Mouse (Mus musculus): ENCODE measurements around the gene Ccser1. TPM values are rescaled to one million over a fixed set of nuclear protein-coding genes. Genes with fewer than 3 reads are reported as not detected.
A peak's percentile ranks its signal among the peaks of the same experiment; 100 is the strongest.

Ccser1 gene
- total RNA-seq, 4 experiments from 2014 or later: 1.8 to 2.7 (median 2.1) TPM

- no peak for DNase-seq (ENCODE audit: low spot score)
Measured at GRCm38 (mm10) chr6:61296188-61297037, 116.3 kb downstream of the Ccser1 start.

- no peak for DNase-seq (ENCODE audit: low spot score)
Measured at GRCm38 (mm10) chr6:61300441-61300840, 120.3 kb downstream of the Ccser1 start.

DNA sequence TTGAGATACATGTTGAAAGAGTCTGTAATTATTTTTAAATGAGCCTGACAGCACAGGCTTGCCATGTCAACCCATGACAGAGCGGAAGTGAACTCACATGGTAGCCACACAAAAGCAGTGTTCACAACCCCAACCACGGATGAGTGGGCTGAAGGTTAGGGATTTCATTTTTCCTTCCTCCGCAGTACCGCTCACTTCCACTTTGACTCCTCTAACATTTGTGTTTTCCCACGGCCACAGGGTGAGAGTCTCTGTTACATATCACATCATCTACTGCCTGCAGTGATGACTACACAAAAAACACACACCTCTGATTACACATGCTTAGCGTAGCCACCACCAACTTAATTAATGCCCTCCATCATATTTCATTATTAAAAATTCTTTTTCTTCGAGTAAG lies 120.9 kb downstream of the Ccser1 start:
- no peak for DNase-seq (ENCODE audit: low spot score)

- no peak for DNase-seq (ENCODE audit: low spot score)
Measured at GRCm38 (mm10) chr6:61301631-61302030, 121.5 kb downstream of the Ccser1 start.

DNA sequence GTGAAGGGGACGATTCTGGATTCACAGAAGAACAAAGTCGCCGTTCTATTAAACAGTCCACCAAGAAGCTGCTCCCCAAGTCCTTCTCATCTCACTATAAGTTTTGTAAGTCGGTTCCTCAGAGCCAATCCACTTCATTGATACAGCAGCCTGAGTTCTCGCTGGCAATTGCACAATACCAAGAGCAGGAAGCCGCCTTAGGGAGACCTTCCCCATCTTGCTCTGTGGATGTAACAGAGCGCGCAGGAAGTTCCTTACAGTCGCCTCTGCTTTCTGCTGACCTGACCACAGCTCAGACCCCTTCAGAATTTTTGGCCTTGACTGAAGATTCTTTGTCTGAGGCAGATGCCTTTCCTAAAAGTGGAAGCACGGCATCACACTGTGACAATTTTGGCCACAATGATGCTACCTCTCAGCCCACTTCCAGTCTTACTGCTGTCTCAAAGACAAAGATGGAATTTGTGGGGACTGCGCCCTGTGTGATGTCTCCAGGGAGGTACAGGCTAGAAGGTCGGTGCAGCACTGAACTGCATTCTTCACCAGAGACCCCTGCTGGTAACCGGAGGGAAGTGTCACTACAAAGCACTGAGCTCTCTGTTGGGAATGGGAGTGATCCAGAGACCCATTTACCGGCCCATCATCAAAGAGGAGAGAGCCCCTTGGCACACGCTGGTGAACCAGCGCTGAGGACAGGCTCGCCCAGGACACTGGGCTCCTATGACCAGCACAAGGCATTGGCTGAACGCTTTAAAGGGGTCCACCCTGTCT lies 131.4 kb downstream of the Ccser1 start:
- no peak for DNase-seq (ENCODE audit: low spot score)

DNA sequence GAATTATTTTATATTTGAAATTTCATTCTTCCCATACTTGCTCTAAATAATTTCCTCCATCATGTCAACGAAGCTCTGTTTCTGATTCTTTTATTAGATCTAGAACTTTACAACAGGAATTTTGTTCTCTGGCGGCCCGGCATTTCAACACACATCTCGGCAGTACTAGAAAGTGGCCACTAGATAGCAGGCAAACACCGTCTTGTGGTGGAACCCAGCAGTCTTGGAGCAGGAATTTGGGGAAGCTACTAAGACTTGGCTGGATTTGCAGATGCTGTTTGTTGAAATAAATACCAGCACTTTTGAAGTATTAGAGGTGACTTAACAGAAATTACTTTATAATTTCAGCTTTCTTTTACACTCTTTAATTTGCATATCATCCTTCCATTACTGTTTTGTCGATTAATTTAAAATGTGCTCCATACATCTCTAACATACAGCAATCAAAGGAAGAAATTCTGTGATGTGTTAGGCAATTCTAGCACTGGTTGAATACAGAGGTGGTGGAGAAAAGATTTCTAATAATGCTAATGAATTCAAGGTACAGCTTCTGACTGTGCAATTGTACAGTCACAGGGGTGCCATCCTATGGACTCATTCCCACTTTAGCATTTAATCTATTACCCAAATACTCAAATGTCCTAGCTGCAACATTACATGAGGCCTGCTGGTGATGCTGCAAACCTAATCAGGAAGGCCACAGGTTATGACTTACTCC lies 135.9 kb downstream of the Ccser1 start:
- no peak for DNase-seq (ENCODE audit: low spot score)

DNA sequence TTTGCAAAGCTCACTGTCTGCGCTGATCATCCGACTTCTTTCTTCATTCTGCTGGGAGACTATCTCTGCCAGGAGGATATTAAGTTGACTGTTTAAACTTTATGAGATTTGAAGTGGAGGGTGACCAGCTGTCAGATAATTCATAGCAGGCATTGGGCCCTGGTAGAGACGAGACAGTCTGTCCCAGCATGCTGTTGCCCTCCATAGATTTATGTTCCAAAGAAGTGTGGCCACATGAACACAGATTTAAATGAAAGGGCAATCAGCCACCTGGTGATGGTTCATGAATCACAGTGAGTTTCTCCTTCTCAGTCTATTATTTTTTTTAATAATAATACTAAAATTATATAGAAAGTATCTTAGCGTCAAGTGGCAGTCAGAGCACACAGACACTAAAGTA lies 140.7 kb downstream of the Ccser1 start:
- no peak for DNase-seq (ENCODE audit: low spot score)

DNA sequence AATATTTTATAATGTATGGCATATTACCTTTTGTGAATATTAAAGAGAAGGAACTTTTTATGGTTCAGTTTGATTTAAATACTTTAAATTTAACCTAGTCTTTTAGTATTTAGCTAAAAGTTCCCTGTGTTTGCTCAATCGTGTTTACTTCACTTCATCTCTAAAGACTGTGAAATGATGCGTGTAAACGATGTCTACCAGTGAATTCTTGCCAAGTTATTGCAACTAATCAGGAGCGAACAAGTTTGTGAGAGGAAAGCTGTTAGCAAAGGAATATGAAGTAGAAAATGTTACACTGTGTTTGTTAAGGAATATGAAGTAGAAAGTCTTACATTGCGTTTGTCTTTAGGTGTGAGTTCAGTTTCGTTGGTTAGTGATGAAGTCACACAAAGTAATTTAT lies 142.2 kb downstream of the Ccser1 start:
- no peak for DNase-seq (ENCODE audit: low spot score)

GRCm38 (mm10) chr6:61326131-61326530 lies 146.0 kb downstream of the Ccser1 start:
- DNase-seq (ENCODE audit: low spot score): no peak

GRCm38 (mm10) chr6:61328981-61329380 lies 148.9 kb downstream of the Ccser1 start:
- no peak for DNase-seq (ENCODE audit: low spot score)

- DNase-seq (ENCODE audit: low spot score): no peak
Measured at GRCm38 (mm10) chr6:61329593-61330540, 149.7 kb downstream of the Ccser1 start.

- DNase-seq (ENCODE audit: low spot score): no peak
Measured at GRCm38 (mm10) chr6:61334466-61334865, 154.3 kb downstream of the Ccser1 start.

GRCm38 (mm10) chr6:61347045-61347838 lies 167.1 kb downstream of the Ccser1 start:
- DNase-seq (ENCODE audit: low spot score): no peak

DNA sequence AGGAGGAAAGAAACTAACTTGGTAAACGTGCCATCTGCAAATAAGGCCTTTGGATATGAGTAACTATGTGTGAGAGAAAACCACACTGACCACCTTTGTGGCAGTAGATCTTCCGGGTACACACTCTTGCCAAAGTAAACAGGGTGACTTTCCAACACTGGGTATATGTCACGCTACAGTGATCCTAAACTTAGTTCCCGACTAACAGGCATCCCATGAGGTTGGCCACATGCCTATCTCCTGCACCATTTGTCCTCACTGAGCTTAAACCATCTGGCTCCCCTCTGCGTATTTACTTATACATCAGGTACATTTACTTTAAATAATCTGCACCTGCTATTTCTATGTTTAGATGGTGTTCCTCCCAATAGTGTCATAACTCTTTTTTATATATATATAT lies 183.6 kb downstream of the Ccser1 start:
- no peak for DNase-seq (ENCODE audit: low spot score)

DNA sequence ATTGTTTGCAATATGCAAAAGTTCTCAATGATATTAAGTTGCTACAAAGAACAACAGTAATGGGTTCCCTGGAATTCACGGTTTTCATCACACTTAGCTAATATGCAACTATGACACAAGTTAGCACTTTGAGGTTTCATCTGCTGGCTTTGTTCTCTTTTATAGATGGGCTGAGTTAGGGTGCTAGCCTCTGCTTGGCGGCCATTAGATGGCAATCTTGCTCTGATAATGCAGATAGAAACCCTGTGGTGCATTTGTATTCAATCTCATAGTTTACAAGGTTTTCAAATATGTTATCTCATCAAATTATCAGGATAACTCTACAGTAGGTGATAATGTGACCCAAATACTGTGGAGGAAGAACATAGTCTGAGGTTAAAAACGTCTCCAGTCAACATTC lies 202.4 kb downstream of the Ccser1 start:
- peak; percentile 3 for DNase-seq (ENCODE audit: low spot score)

GRCm38 (mm10) chr6:61382991-61383390 lies 202.9 kb downstream of the Ccser1 start:
- no peak for DNase-seq (ENCODE audit: low spot score)

DNA sequence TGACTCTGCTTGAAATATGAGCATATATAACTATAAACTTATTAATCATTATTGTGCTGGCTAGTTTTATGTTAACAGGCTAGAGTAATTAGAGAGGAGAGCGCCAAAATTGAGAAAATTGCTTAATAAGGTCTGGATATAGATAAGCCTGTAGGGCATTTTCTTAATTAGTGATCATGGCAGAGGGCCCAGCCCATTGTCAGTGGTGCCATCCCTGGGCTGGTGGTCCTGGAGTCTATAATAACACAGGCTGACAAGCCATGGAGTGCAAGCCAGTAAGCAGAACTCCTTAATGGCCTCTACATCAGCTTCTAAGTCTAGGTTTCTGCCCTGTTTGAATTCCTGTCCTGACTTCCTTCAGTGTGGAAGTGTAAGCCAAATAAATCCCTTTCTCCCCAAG lies 206.9 kb downstream of the Ccser1 start:
- DNase-seq (ENCODE audit: low spot score): no peak

GRCm38 (mm10) chr6:61427490-61427889 lies 247.4 kb downstream of the Ccser1 start:
- DNase-seq (ENCODE audit: low spot score): no peak

DNA sequence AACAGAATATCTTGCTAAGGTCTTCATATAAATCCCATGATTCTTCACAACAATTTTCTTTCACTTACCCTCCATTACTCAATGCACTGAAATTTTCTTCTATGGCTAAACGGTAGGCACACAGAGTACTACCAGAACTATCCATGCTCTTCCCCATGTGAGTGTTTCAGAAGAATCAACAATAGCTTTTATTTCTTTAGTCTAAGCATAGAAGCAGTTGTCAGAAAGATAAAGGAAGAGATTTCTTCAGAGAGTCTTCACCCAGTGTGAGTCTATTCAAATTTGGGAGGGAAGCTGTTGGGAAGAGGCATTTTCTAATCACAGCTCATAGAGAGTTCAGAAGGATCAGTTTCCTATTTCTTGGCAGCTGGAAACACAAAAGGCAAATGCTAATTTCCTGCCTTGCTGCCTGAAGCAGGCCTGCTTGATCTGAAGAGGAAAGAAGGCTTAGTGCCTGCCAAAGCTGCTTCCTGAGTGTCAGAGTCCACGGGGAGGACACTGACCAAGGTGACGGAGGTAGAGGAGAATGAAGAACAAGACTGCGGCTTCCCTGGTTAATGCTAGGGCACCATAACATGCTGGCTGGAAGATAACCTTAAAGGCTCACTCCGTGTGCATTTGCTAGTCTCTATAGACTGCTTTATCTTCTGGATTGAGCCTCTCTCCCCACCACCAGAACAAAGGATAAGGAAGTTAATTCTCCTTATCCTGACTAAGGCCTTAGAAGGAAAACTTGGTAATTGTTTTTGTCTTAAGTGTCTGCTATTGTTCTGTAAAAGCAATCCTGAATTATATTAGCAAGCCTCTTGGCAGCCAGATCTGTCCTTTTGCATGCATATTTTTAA lies 251.0 kb downstream of the Ccser1 start:
- DNase-seq (ENCODE audit: low spot score): peak; percentile 11

- DNase-seq (ENCODE audit: low spot score): no peak
Measured at GRCm38 (mm10) chr6:61431726-61431984, 251.5 kb downstream of the Ccser1 start.
